Mouse (Mus musculus): Measurements from ENCODE around the gene Casc3. TPM values are rescaled to one million over a fixed set of nuclear protein-coding genes. Genes with fewer than 3 reads are reported as not detected.

Gene Casc3
- polyA plus RNA-seq, 1 experiment from 2014 or later, result 7.0 TPM

DNA sequence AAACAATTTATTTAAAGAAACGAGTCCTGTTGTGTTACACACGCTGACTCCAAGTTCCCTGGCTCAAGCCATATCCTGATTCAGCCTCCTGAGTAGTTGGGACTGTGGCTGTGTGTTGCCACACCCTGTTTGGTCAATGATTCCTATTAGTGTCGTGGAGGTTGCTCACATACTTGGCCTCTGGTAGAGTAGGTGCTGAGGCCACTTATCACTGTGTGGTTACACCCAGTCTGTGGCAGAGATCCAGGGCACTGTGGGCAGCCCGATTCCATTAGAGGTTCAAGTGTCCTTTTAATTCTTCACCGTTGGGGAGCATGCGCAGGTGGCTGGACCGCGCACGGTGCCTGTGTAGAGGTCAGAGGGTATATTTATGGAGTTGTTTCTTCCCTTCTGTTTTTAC lies 69.2 kb downstream of the Casc3 start:
- 61% methylated on average over 9 of the region's 9 CpGs for WGBS (ENCODE audit: insufficient replicate concordance)
- H3K9ac ChIP-seq (replicated peaks), result no peak overlapping the region
- H3K27ac ChIP-seq (ENCODE audit: low read depth), result no peak overlapping the region

DNA sequence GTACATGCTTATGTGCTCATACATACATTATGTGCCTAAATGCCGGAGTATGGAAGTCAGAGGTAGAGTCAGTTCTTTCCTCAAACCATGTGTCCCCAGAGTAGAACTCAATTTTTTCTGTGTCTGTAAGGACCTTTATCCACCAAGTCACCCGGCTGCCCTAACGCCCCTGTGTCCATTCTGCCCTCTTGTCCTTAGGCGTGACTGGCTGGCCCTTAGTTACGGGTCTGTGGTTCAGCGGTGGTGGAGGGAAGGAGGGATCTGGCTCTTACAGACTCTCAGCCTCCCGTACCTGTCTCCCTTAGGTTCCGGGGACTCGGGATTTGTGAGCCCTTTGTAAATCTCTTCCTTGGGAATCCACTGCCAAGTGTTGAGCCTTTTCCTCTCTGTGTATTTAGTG lies 72.3 kb downstream of the Casc3 start:
- H3K27ac ChIP-seq (ENCODE audit: low read depth), result no peak overlapping the region; the same call in 1 of the 2 replicates
- H3K4me1 ChIP-seq (ENCODE audit: insufficient read depth), result peaks cover 5% of the 10 kb centered on the region; the same call in 1 of the 2 replicates
- H3K4me3 ChIP-seq (ENCODE audit: low read depth, low read length), result no peak overlapping the region
- TF ChIP-seq CTCF (IDR thresholded peaks at IDR 0.05; ENCODE audit: low read depth), result no peak
- no peak for TF ChIP-seq EP300 (IDR thresholded peaks at IDR 0.05; ENCODE audit: low read depth)
- no peaks in the 10 kb centered on the region for H3K9me3 ChIP-seq (ENCODE audit: low read length)
- no peak for DNase-seq
- no peak overlapping the region for H3K9ac ChIP-seq (replicated peaks)
- H3K36me3 ChIP-seq (replicated peaks; ENCODE audit: insufficient read depth, low read length), result peaks cover 8% of the 10 kb centered on the region; the same call in 1 of the 2 replicates
- H3K4me2 ChIP-seq (ENCODE audit: low read depth, low read length), result no peak overlapping the region
- ATAC-seq, result peak; percentile 27; the same call in 1 of the 2 replicates
- no peaks in the 10 kb centered on the region for H3K27me3 ChIP-seq (ENCODE audit: insufficient read depth, low read length)
- 76% methylated on average over 9 of the region's 9 CpGs for WGBS (ENCODE audit: insufficient replicate concordance)

More for the DNA sequence above, 69.2 kb downstream of the Casc3 start:
- Histone ChIP-seq H3K36me3 (replicated peaks; ENCODE audit: insufficient read depth, low read length) (peaks cover 9% of the 10 kb centered on the region), H3K4me1 (ENCODE audit: insufficient read depth) (peaks cover 5% of the 10 kb centered on the region; the same call in 1 of the 2 replicates), H3K27me3 (ENCODE audit: insufficient read depth, low read length) (no peaks in the 10 kb centered on the region), H3K4me3 (ENCODE audit: low read depth, low read length) (no peak overlapping the region), H3K9me3 (ENCODE audit: low read length) (no peaks in the 10 kb centered on the region), H3K4me2 (ENCODE audit: low read depth, low read length) (no peak overlapping the region)
- ATAC-seq, result peak; percentile 50
- TF ChIP-seq CTCF (IDR thresholded peaks at IDR 0.05; ENCODE audit: low read depth) (no peak), EP300 (IDR thresholded peaks at IDR 0.05; ENCODE audit: low read depth) (no peak)
- DNase-seq, result peak; percentile 44

Other genes starting within 250 kb of the Casc3 start
- gene Ormdl3, start 217.5 kb upstream of the Casc3 start, polyA plus RNA-seq (2015; fragmentation: Nextera tagmentation; extraction: Ambion mirVana), result 39.3 and 42.0 TPM in 2 replicates
- not detected in 2 replicates for gene Lrrc3c, start 206.6 kb upstream of the Casc3 start, polyA plus RNA-seq (2015; fragmentation: Nextera tagmentation; extraction: Ambion mirVana)
- 0.33 and 0.39 TPM in 2 replicates for gene Gm12355, start 179.2 kb upstream of the Casc3 start, polyA plus RNA-seq (2015; fragmentation: Nextera tagmentation; extraction: Ambion mirVana)
- gene Gsdma3, start 178.5 kb upstream of the Casc3 start, polyA plus RNA-seq (2015; fragmentation: Nextera tagmentation; extraction: Ambion mirVana), result not detected in 2 replicates
- gene Gsdma2, start 158.1 kb upstream of the Casc3 start, polyA plus RNA-seq (2015; fragmentation: Nextera tagmentation; extraction: Ambion mirVana), result not detected in 2 replicates
- not detected in 2 replicates for gene Gsdma, start 140.6 kb upstream of the Casc3 start, polyA plus RNA-seq (2015; fragmentation: Nextera tagmentation; extraction: Ambion mirVana)
- 67.5 and 71.0 TPM in 2 replicates for gene Psmd3, start 122.4 kb upstream of the Casc3 start, polyA plus RNA-seq (2015; fragmentation: Nextera tagmentation; extraction: Ambion mirVana)
- gene Csf3, start 103.6 kb upstream of the Casc3 start, polyA plus RNA-seq (2015; fragmentation: Nextera tagmentation; extraction: Ambion mirVana), result not detected in 2 replicates
- 10.5 and 10.9 TPM in 2 replicates for gene Med24, start 75.5 kb upstream of the Casc3 start, polyA plus RNA-seq (2015; fragmentation: Nextera tagmentation; extraction: Ambion mirVana)
- gene Thra, start 64.3 kb upstream of the Casc3 start, polyA plus RNA-seq (2015; fragmentation: Nextera tagmentation; extraction: Ambion mirVana), result 5.1 and 6.1 TPM in 2 replicates
- 2.0 and 4.2 TPM in 2 replicates for gene Nr1d1, start 29.6 kb upstream of the Casc3 start, polyA plus RNA-seq (2015; fragmentation: Nextera tagmentation; extraction: Ambion mirVana)
- 5.4 and 6.5 TPM in 2 replicates for gene Msl1, start 9.4 kb upstream of the Casc3 start, polyA plus RNA-seq (2015; fragmentation: Nextera tagmentation; extraction: Ambion mirVana)
- 0.11 and 0.21 TPM in 2 replicates for gene Rapgefl1, start 31.9 kb downstream of the Casc3 start, polyA plus RNA-seq (2015; fragmentation: Nextera tagmentation; extraction: Ambion mirVana)
- 1.2 TPM in 2 replicates for gene Wipf2, start 58.7 kb downstream of the Casc3 start, polyA plus RNA-seq (2015; fragmentation: Nextera tagmentation; extraction: Ambion mirVana)
- gene Cdc6, start 102.9 kb downstream of the Casc3 start, polyA plus RNA-seq (2015; fragmentation: Nextera tagmentation; extraction: Ambion mirVana), result 19.1 and 22.3 TPM in 2 replicates
- 5.4 and 5.6 TPM in 2 replicates for gene Rara, start 122.9 kb downstream of the Casc3 start, polyA plus RNA-seq (2015; fragmentation: Nextera tagmentation; extraction: Ambion mirVana)
- not detected in 2 replicates for gene Gjd3, start 178.1 kb downstream of the Casc3 start, polyA plus RNA-seq (2015; fragmentation: Nextera tagmentation; extraction: Ambion mirVana)
- 74.3 and 90.2 TPM in 2 replicates for gene Top2a, start 219.3 kb downstream of the Casc3 start, polyA plus RNA-seq (2015; fragmentation: Nextera tagmentation; extraction: Ambion mirVana)
- 665 and 672 TPM in 2 replicates for gene Igfbp4, start 236.3 kb downstream of the Casc3 start, polyA plus RNA-seq (2015; fragmentation: Nextera tagmentation; extraction: Ambion mirVana)

Data from liver, postnatal 0 days (tissue).